Mouse (Mus musculus): Measurements from ENCODE around the gene Trak1.

Gene Trak1

DNA sequence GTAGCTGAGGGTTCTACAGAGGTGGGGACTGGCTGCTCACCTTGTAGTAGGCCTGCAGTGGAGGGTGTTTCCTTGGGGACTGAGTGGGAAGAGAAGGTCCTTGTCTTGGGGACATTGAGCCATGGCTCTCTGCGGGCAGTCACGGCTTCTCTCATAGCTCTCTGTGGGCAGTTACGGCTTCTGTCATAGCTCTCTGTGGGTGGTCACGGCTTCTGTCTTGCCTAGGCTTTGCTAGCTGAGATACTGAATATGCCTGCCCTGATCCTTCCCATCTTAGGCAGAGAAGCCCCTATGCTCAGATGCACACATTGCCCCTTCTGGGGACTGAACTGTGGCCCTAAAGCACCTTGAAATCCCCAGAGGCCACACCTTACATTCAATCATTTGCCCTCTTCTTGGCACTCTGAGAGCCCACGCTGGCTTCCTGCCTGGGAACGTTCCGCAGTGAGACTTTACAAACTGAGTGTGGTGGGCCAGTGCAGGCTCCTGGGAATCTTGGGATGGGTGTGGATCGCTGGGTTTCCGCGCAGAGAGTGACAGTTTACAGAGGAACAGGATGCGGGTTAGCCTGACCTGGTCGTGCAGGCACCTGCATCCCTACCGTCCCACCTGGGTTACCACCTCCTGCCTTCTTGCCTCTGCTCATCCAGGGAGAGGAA, 91.1 kb downstream of the Trak1 start:
- no peak for ATAC-seq (ENCODE audit: insufficient number of reproducible peaks, low FRiP score, low TSS enrichment)

- ATAC-seq (ENCODE audit: insufficient number of reproducible peaks, low FRiP score, low TSS enrichment), result no peak
These were observed 92.0 kb downstream of the Trak1 start for GRCm38 (mm10) chr9:121389258-121389657.

- no peak for ATAC-seq (ENCODE audit: insufficient number of reproducible peaks, low FRiP score, low TSS enrichment)
These were observed 94.6 kb downstream of the Trak1 start for GRCm38 (mm10) chr9:121391898-121392297.

- ATAC-seq (ENCODE audit: insufficient number of reproducible peaks, low FRiP score, low TSS enrichment), result peak; percentile 51; the same call in 1 of the 2 replicates
These were observed 95.1 kb downstream of the Trak1 start for GRCm38 (mm10) chr9:121392427-121392826.

DNA sequence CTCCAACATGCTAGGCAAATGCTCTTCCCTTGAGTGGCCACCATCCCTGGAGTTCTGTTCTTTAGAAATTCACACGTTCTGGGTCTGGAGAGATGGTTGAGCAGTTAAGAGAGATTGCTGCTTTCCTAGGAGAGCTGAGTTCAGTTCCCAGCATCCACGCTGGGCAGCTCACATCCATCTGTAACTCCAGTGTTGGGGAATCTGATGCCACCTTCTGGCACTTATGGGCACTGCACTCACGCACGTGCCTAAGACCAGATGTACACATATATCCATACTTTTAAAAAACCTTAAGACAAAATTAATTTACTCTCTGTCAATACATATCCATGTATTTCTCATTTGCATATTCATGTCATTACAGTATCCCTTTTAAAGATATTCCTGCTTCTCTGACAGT, 95.8 kb downstream of the Trak1 start:
- ATAC-seq (ENCODE audit: insufficient number of reproducible peaks, low FRiP score, low TSS enrichment), result no peak

DNA sequence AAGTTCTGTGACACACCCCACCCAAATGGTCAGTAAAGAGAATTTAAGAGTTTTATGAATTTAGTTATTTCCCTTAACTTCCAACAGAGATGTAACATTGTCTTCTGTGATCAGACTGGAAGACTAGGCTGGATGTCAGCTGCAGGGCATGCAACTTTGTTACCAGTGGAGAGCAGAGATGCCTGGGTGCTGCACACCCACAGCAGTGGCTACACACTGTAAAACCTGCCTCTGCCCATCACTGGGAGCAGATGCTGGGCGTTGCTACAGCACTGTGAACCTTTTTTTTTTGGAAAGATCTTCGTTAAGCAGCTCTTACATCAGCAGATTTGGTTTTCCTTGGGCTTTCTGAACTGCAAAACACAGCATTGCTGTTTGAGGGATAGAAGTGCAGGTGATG, 97.6 kb downstream of the Trak1 start:
- no peak for ATAC-seq (ENCODE audit: insufficient number of reproducible peaks, low FRiP score, low TSS enrichment)

DNA sequence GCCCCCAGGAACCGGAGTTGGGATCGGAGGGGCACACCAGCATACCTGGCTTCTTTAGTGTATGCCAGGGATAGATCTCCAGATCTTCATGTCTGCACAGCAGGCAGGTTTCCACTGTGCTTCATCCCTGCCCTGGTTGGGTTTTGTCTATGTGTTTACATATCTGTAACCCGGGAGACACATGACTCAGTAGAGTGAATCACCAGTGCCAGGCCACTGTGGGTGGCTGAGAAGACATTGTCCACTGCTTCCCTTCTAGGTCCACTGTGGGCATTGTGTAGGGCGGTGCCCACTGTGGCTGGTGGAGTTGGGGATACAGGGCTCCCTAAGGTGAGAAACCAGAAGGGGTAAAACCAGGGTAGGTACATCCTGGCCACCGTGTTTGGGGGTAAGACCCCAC, 98.5 kb downstream of the Trak1 start:
- no peak for ATAC-seq (ENCODE audit: insufficient number of reproducible peaks, low FRiP score, low TSS enrichment)

DNA sequence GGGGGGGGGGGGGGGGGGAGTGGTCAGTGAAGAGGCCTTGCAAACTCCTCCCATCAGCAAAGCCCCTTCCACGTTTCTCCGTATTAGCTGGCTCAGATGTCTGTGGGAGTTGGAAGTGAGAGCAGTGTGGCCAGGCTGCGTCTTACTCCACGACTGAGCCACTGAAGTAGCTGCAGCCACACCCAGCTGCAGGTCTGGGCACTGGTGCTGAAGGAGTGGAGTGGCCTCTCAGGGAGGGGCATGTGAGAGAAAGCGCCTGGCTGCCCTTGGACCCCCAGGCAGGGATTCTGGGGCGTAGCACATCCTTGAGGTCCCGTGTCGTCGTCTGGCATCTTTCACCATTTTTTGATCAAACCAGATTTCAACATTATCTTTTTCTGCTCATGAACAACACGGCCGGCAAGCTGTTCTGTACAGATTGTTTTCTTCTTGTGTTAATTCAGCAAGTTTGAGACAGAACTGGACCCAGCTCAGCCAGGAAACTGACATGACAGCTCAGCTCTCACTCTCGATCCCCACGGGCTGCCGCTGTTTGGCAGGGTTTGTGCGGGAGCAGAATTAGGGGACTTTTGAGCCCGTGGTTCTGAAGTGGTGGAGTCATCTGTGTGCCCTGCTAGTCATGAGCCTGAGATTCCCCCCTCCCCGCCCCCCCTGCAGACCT, 100.9 kb downstream of the Trak1 start:
- ATAC-seq (ENCODE audit: insufficient number of reproducible peaks, low FRiP score, low TSS enrichment), result no peak; the same call in 1 of the 2 replicates

DNA sequence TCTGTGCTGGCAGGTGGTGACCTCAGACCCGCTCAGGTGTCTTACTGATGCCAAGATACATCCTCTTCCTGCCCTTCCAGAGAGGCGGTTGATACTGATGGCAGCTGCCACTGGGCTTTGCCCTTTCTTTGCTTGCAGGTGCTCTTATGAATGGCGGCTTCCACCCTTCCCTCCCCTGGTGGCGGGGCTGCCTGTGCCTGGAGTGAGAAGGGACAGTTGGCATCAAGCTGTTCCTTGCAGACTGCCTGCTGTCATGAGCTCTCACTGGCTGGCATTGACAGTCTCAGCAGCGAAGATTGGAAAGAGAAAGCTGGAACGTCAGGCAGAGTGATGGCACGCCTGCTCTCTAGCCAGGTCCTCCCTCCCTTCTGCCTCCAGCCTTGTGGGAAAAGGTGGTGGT, 101.5 kb downstream of the Trak1 start:
- ATAC-seq (ENCODE audit: insufficient number of reproducible peaks, low FRiP score, low TSS enrichment), result peak; percentile 72

DNA sequence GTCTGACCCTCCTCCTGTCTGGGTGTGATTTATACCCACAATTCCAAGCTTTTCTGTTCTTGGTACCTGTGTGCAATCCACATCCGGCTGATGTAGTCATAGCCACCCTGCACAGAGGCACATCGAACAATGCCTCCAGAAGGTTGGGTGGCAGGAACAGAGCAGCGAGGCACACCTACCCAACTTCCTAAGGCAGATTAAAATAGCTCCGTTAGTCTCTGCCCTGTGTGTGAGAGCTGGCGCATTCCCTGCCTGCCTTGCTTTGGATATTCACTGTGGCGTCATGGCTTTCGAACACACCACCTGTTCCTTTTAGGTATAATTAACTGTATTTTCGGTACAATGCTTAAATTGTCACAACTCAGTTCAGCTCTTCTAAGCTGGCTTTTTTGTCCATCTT, 103.3 kb downstream of the Trak1 start:
- no peak for ATAC-seq (ENCODE audit: insufficient number of reproducible peaks, low FRiP score, low TSS enrichment)

DNA sequence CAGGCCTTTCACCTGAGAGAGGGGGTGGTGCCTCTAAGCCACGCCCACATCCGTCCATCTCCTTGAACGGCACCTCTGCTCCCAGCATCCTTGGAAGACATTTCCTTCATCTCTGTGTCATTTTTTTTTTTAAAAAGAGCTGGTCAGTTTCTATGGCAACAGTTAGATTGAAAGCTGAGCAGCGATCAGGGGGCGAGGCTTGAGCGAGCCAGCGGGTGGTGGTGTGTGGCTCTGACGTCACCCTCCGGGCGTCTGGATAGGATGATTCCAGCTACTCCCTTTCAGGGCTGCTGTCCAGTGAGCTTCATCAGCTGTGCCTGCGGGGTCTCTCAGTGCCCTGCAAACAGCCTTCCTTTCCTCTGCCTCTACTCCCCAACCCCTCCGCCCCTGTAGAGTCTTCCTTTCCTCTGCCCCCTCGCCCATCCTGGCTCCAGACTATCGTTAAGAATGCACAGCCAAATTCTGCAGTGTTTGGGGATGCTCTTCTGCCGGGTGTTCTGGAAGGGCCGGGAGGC, 105.9 kb downstream of the Trak1 start:
- ATAC-seq (ENCODE audit: insufficient number of reproducible peaks, low FRiP score, low TSS enrichment), result peak; percentile 65

DNA sequence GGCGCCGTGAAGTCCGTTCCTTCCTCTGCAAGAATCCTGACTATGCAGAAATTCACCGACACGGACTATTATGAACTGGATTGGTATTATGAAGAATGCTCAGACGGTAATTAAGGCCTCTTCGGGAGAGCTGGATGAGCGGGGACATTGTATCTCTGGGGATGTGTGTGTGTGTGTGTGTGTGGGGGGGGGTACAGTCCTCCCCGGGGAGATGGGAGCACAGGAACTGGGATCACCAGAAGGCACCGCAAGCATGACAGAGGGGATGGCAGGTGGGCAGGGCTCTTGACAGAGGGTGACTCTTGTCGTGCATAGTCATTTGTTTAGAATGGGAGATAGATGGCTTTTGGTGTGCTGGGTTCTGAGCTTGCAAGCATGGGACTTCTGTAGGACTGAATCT, 106.4 kb downstream of the Trak1 start:
- no peak for ATAC-seq (ENCODE audit: insufficient number of reproducible peaks, low FRiP score, low TSS enrichment)

DNA sequence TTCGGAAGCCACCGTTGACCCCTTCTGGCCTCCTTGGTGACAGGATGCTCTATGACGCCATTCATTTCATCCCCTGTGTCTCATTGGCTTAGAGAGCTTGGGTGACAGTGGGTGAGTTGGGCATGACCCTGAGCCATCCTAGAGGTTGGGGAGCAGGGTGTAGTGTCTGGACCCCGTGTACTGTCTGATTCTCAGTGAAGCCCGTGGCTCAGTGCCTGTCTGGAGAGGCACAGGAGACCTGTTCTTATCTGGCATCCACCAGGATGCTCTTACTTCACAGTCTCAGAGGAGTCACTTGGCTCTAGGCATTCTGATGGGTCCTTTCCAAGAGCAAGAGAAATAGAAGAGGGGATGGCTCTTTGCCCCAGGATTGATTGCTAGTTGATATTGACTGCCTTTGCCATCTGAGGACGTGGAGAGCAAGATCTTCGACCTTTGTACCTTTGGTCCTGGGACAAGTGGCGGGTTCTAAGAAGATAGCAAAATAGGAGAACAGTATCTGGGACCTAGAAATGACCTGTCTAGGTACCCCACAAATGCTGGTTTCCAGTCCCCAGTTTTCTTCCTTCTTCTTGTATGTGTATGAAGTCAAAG, 107.9 kb downstream of the Trak1 start:
- ATAC-seq (ENCODE audit: insufficient number of reproducible peaks, low FRiP score, low TSS enrichment), result no peak

DNA sequence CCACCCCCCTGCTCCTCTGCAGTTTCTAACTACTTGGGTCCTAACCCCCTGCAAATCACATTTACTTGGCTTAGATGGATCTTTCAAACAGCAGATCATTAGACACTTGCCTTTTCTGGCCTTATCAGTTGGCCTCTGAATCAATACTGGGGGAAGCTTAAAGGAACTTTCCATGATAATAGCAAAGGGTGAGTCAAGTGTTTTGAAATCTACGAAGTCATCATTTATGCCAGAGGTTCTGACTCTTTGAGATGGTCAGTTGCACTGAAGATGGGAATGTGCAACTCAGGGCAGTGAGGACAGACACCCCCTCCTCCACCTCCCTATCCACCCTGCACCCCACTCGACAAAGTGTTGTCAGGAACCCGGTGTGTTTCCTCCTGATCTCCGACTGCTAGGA, 108.5 kb downstream of the Trak1 start:
- no peak for ATAC-seq (ENCODE audit: insufficient number of reproducible peaks, low FRiP score, low TSS enrichment)

DNA sequence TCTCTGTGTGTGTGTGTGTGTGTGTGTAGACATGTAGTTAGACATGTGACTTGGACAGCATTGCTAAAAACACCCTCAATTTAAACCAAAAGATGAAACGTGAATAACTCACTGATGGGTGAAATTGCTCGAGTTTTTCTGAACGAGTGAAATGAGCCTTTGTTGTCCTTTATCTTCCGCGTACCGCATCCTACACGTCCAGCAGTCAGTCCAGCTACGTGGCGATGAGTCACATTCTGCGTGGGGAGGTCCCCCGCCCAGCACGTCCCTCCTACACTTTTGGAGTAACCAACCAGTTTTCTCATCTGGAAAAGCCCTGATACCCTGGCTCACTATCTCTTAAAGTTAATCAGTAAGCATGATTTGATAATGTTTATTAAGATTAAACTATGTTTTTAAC, 116.9 kb downstream of the Trak1 start:
- ATAC-seq (ENCODE audit: insufficient number of reproducible peaks, low FRiP score, low TSS enrichment), result no peak

GRCm38 (mm10) chr9:121415626-121416241, 118.4 kb downstream of the Trak1 start:
- ATAC-seq (ENCODE audit: insufficient number of reproducible peaks, low FRiP score, low TSS enrichment), result peak; percentile 66; the same call in 1 of the 2 replicates

DNA sequence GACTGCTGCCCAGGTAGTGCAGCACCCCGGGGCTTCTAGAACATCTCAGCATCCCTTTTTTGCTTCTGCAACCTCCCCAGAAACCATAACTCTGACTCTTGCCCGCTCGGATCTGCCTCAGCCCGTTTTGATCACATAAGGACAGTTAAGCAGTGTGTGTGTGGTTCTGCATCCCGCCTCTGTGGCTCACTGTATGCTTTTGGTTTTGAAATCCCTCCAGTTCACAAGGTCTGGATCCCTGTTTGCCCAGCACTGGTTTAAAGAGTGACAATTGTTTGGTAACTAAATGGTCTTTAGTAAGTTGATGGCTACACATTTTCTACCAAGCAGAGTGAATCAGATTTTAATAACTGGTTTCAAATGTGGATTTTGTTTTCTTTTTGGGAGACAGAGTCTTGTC, 119.2 kb downstream of the Trak1 start:
- ATAC-seq (ENCODE audit: insufficient number of reproducible peaks, low FRiP score, low TSS enrichment), result no peak

DNA sequence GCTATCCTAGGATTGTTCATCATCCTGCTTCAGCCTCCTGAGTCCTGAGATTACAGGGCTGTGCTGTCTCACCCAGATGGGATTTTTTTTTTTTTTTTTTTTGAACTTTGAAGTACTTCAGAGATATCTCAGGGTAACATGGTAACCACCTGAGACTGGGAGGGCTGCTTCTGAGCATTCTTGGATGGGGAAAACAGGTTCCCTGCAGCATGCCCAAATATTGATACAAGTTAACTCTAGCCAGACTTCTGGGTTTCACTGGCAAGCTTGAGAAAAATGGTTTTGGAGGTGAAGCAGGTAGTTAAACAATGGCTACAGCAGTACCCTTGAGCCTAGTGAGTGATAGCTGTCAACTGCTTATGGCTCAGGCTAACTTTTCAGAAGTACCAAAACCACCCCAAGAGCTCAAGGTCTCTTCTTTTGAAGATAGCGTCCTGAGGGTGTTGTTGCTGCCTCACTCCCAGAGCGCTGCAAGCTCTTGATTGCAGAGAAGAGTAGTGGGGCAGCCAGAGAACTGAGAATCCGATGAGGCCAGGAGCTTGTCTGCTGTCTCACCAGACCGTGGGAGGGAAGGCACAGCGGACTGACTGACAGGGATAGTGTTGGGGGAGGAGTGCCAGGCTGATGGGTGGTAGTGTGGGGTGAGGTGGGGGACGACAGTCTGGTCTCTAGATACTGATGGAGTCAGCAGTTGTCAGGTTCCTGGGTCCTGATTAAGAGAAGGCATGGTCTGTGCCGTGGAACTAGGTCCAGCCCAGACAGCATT, 119.8 kb downstream of the Trak1 start:
- no peak for ATAC-seq (ENCODE audit: insufficient number of reproducible peaks, low FRiP score, low TSS enrichment)

GRCm38 (mm10) chr9:121419011-121419410, 121.7 kb downstream of the Trak1 start:
- ATAC-seq (ENCODE audit: insufficient number of reproducible peaks, low FRiP score, low TSS enrichment), result no peak

DNA sequence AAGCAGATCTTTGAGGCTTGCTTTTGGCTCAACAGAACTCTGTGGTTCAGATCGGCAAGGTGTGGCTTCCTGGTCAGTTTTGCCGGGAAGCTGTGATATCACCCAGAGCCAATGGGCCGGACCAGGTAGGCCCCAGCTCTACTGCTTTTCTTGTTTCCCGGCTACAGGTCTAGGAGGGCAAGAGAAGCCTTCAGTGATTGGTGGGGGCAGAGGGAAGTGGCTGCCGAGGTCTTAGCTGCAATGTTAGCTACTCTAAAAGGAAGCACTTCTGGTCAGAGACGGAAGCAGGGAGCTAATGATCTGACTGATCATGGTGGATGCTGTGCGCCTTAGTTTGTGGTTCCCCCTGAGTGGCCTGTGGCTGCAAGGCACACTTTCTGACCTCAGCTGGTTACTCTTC, 122.3 kb downstream of the Trak1 start:
- no peak for ATAC-seq (ENCODE audit: insufficient number of reproducible peaks, low FRiP score, low TSS enrichment)
